Mouse (Mus musculus): ENCODE data around the gene Pnma1.

DNA sequence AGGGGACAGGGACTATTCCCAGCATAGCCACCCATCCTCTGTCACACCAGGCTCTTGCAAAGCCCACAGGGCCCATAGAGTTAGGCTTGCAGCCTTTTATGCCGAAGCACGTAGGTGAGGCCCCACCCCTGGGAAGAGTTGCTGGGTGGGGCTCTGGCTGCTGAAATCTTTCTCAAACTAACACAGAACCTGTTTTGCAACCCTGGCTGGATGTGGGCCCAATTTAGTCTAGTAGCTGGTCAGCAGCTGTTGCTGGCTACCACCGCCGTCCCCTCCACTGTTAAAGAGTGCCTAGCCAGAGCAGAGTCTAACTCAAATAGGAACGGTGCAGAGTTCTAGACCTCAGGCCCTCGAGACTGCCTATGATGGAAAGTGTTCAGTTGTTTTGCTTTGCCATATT, 26.6 kb upstream of the Pnma1 start:
- no peak for TF ChIP-seq CTCF (IDR thresholded peaks at IDR 0.05; ENCODE audit: low read depth)
- TF ChIP-seq EP300 (IDR thresholded peaks at IDR 0.05; ENCODE audit: low read depth): no peak
